Mouse (Mus musculus): ENCODE results near the gene Glipr1l1. TPM values are rescaled to one million over a fixed set of nuclear protein-coding genes. Genes with fewer than 3 reads are reported as not detected.
"Not testable (repeated sequence)": the region's sequence is repeated elsewhere in the genome, so short reads cannot be mapped to it uniquely, and the experiment has no call there.

The Glipr1l1 gene
- not detected in 2 replicates for polyA plus RNA-seq (2012; rRNA removed)

DNA sequence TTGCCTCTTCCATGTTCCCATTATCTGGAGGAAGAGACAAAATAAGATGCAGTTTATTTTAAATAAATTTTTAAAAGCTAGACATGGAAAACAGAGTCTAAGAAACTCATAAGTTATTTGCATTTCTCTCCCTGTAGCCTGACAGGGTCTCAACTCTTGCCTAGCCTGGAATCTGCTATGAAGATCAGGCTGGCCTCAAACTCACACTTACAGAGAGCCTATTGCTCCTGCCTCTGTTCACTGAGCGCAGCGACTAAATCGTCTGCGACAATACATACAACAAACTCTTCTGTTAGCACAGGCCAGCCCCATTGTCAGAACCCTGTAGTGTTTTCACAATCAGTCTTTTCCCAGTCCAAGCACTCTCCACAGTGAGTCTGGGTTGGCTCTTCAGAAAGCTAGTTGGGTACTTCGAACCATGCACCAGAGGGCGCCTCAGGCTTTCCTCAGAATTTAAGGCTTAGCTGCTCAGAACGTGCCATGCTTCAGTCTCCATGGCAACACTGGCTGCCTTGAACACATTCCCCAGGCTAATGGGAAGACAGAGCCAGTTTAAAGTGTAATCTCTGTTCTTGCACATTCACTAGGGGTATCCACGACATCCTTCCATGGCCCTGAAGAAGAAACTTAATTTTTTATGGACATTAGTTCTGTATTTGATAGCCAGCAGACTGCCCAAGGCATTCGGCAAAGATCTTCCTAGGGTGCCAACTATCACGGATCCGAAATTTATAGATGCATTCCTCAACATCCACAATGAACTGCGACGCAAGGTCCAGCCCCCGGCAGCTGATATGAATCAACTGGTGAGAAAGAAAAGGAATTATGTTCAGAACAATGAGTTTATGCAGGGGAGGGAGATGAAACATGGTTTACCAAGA is at the start of gene Glipr1l1:
TSS of gene Glipr1l1 (plus strand) at position 488 of the 881 bp plus-strand sequence.
- Histone ChIP-seq H3K4me1 (ENCODE audit: control insufficient read depth, insufficient read depth, low read length) (no peaks in the 10 kb centered on the region), H3K27ac (ENCODE audit: insufficient read depth, low read length) (no peak within 1 kb of the TSS), H3K27me3 (ENCODE audit: control insufficient read depth, insufficient read depth, low read length) (no peaks in the 10 kb centered on the region), H3K4me3 (replicated peaks; ENCODE audit: insufficient read depth, low read depth, low read length) (no peak within 1 kb of the TSS)
- 17% methylated on average over 14 of the region's 14 CpGs for WGBS
- DNase-seq = peak; percentile 32 to 46
- no peak for TF ChIP-seq POLR2A (IDR thresholded peaks at IDR 0.05; ENCODE audit: borderline replicate concordance, insufficient read depth, low read length)
- peak; percentile 35; the same call in 1 of the 2 replicates for TF ChIP-seq CTCF (IDR thresholded peaks at IDR 0.05; ENCODE audit: borderline replicate concordance, insufficient read depth, low read depth, low read length)

DNA sequence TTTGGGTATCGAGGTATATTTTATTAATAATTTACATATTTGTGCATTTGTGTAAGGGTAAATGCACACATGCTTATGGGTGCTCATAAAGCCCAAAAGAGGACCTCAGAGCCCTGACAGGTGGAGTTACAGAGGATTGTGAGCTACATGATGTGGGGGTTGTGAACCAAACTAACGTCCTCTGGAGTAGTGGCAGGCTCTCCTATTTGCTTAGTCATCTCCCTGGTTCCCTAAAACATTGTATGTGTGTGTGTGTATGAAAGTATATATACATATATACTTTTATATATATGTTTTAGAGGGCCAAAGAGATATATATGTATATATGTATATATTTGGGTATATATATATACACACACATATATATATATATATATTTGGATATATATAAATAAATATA is 36.4 kb upstream of the Glipr1l1 start:
- 78% methylated on average over 2 of the region's 2 CpGs for WGBS
- DNase-seq = no peak
- H3K4me1 ChIP-seq (ENCODE audit: control insufficient read depth, insufficient read depth, low read length) = no peaks in the 10 kb centered on the region
- no peak overlapping the region for H3K27ac ChIP-seq (ENCODE audit: insufficient read depth, low read length)
- H3K27me3 ChIP-seq (ENCODE audit: control insufficient read depth, insufficient read depth, low read length) = no peaks in the 10 kb centered on the region
- H3K4me3 ChIP-seq (replicated peaks; ENCODE audit: insufficient read depth, low read depth, low read length) = no peak overlapping the region
- TF ChIP-seq POLR2A (IDR thresholded peaks at IDR 0.05; ENCODE audit: borderline replicate concordance, insufficient read depth, low read length) = no peak
- no peak for TF ChIP-seq CTCF (IDR thresholded peaks at IDR 0.05; ENCODE audit: borderline replicate concordance, insufficient read depth, low read depth, low read length)

DNA sequence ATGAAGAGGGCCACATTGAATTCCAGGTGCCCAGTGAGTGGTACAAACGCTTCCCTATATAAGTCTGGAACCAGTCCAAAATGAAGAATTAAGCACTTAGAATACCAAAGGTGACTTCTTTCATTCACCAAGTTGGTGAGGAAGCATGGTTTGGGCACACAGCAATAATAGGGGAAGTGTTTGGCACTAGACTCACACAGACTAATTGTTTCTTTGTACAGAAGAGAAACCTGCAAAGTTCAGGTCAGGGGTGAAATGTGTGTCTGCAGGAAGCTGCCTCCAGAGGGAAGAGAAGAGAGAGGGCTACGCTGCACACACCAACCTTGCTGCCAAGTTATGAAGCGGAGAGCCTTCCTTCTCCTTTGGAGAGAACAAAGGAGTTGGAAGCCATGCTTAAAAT is 31.3 kb upstream of the Glipr1l1 start:
- WGBS = 27% methylated on average over 3 of the region's 3 CpGs

GRCm38 (mm10) chr10:112043523-112043922 is 16.5 kb upstream of the Glipr1l1 start:
- not testable (repeated sequence) for H3K4me3 ChIP-seq (replicated peaks; ENCODE audit: insufficient read depth, low read depth, low read length); H3K27me3 ChIP-seq (ENCODE audit: control insufficient read depth, insufficient read depth, low read length); H3K27ac ChIP-seq (ENCODE audit: insufficient read depth, low read length); DNase-seq; H3K4me1 ChIP-seq (ENCODE audit: control insufficient read depth, insufficient read depth, low read length)
- WGBS = 87% methylated on average over 9 of the region's 9 CpGs

More for the DNA sequence above, 31.3 kb upstream of the Glipr1l1 start:
- not testable (repeated sequence) for DNase-seq; H3K4me1 ChIP-seq (ENCODE audit: control insufficient read depth, insufficient read depth, low read length); H3K4me3 ChIP-seq (replicated peaks; ENCODE audit: insufficient read depth, low read depth, low read length); H3K27me3 ChIP-seq (ENCODE audit: control insufficient read depth, insufficient read depth, low read length); H3K27ac ChIP-seq (ENCODE audit: insufficient read depth, low read length)

DNA sequence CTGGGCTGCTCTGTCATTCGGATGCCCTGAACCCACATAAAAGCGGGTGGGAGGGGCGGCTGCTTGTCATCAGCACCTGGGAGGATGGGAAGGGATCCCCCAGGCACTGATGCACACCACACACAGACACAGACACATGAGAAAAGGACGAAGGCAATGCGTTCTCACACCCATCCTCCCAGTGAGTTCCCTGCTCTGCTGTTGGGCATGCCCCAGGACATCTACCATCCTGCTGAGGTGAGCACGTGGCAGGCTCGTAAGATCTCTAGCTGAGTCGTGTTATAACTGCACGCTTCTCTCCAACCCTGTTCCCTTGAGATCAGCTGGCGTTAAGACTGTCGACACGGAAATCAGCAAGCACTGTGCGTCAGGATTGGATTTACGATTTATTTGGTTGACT is 15.7 kb upstream of the Glipr1l1 start:
- H3K27ac ChIP-seq (ENCODE audit: insufficient read depth, low read length); H3K27me3 ChIP-seq (ENCODE audit: control insufficient read depth, insufficient read depth, low read length); H3K4me3 ChIP-seq (replicated peaks; ENCODE audit: insufficient read depth, low read depth, low read length); H3K4me1 ChIP-seq (ENCODE audit: control insufficient read depth, insufficient read depth, low read length); DNase-seq: not testable (repeated sequence)
- 33% methylated on average over 14 of the region's 14 CpGs for WGBS

DNA sequence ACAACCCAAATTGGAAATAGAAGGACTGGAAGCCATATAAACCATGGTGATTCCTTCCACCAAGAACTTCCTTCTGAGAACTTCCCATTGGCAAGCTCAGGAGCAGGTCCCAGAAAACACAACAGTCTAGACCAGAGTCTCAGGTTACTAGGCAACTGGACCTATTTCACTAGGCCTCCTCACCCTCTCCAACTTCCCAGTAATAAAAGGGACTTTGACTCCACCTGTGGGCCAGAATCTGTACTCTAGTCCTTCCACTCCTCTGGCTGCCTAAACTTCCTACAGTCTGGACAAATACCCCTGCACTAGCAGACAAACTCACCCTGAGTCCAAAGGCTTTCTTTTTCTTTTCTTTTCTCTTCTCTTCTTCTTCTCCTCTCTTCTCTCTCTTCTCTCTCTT is 8.8 kb upstream of the Glipr1l1 start:
- TF ChIP-seq CTCF (IDR thresholded peaks at IDR 0.05; ENCODE audit: borderline replicate concordance, insufficient read depth, low read depth, low read length) (no peak), POLR2A (IDR thresholded peaks at IDR 0.05; ENCODE audit: borderline replicate concordance, insufficient read depth, low read length) (no peak)
- Histone ChIP-seq H3K4me1 (ENCODE audit: control insufficient read depth, insufficient read depth, low read length) (no peaks in the 10 kb centered on the region), H3K27ac (ENCODE audit: insufficient read depth, low read length) (no peak overlapping the region), H3K27me3 (ENCODE audit: control insufficient read depth, insufficient read depth, low read length) (no peaks in the 10 kb centered on the region), H3K4me3 (replicated peaks; ENCODE audit: insufficient read depth, low read depth, low read length) (no peak overlapping the region)
- no peak for DNase-seq

GRCm38 (mm10) chr10:112051956-112052355 is 8.0 kb upstream of the Glipr1l1 start:
- not testable (repeated sequence) for DNase-seq; H3K27ac ChIP-seq (ENCODE audit: insufficient read depth, low read length); H3K4me3 ChIP-seq (replicated peaks; ENCODE audit: insufficient read depth, low read depth, low read length); H3K4me1 ChIP-seq (ENCODE audit: control insufficient read depth, insufficient read depth, low read length); H3K27me3 ChIP-seq (ENCODE audit: control insufficient read depth, insufficient read depth, low read length)
- WGBS = 68% methylated on average over 2 of the region's 2 CpGs

DNA sequence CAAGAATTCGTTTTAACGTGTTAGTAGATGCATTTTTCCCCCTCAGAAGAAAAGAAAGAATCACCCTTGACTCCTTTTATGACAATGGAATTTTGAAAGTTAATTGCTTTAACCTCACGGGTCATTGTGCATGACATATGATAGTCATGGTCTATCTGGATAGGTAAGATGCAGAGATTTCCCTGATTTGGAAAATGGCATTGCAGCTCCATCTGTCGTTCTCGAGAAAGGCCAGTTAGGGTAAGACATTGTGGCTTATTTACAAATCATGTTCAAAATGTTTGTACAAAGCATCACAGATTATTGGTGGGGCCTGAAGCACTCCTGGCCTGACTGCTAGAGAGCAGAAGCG is 570 bp downstream of the Glipr1l1 start:
- not testable (repeated sequence) for H3K27ac ChIP-seq (ENCODE audit: insufficient read depth, low read length); H3K27me3 ChIP-seq (ENCODE audit: control insufficient read depth, insufficient read depth, low read length); H3K4me1 ChIP-seq (ENCODE audit: control insufficient read depth, insufficient read depth, low read length); DNase-seq; H3K4me3 ChIP-seq (replicated peaks; ENCODE audit: insufficient read depth, low read depth, low read length)
- WGBS = 64% methylated on average over 6 of the region's 6 CpGs

DNA sequence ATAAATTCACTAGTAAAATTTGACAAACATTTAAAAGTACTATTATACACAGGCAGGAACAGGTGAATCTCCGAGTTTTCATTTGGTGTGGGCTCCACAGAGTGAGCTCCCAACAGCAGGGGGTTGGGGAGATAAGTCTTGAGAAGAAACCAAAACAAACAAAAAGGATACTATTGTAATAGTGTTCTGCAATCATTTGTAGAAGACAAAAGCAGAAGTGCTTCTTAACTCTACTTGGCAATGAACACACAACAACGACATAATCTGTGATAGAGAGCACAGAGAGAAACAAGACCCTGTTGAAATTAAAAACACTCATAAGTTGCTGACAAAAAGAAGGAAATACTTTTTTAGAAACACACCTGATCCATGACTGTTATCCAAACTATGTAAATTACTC is 20.1 kb downstream of the Glipr1l1 start:
- Histone ChIP-seq H3K4me1 (ENCODE audit: control insufficient read depth, insufficient read depth, low read length) (no peaks in the 10 kb centered on the region), H3K27ac (ENCODE audit: insufficient read depth, low read length) (no peak overlapping the region), H3K27me3 (ENCODE audit: control insufficient read depth, insufficient read depth, low read length) (no peaks in the 10 kb centered on the region), H3K4me3 (replicated peaks; ENCODE audit: insufficient read depth, low read depth, low read length) (no peak overlapping the region)
- no peak for DNase-seq
- 55% methylated on average over 2 of the region's 2 CpGs for WGBS
- TF ChIP-seq POLR2A (IDR thresholded peaks at IDR 0.05; ENCODE audit: borderline replicate concordance, insufficient read depth, low read length) = no peak
- TF ChIP-seq CTCF (IDR thresholded peaks at IDR 0.05; ENCODE audit: borderline replicate concordance, insufficient read depth, low read depth, low read length) = no peak
